Mouse (Mus musculus) midbrain, embryonic 10.5 days (tissue): ENCODE measurements around the gene Pcca. TPM values are rescaled to one million over a fixed set of nuclear protein-coding genes. Genes with fewer than 3 reads are reported as not detected.

Experiments
- DNase-seq: peaks from one replicate; pipeline ENCODE4 v3.0.0-alpha.2; 2017; ENCODE audit warnings: low spot score
- H3K27ac ChIP-seq: fragments of 300-500 bp; sonication (generic); replicated peaks from 2 replicates; pipeline ENCODE4 v1.5.1; 2016; ENCODE audit warnings: mild to moderate bottlenecking
- H3K27me3 ChIP-seq: fragments of 300-500 bp; sonication (generic); 2 replicates; pipeline ENCODE4 v1.6.1; 2016; ENCODE audit warnings: low read depth, mild to moderate bottlenecking; ENCODE audit not compliant: poor library complexity, severe bottlenecking
- H3K36me3 ChIP-seq: fragments of 300-500 bp; sonication (generic); 2 replicates; pipeline ENCODE4 v1.6.1; 2016; ENCODE audit warnings: mild to moderate bottlenecking, moderate library complexity
- H3K4me1 ChIP-seq: fragments of 300-500 bp; sonication (generic); 2 replicates; pipeline ENCODE4 v1.6.1; 2016
- H3K4me3 ChIP-seq: fragments of 300-500 bp; sonication (generic); 2 replicates; pipeline ENCODE4 v1.5.1; 2016; ENCODE audit warnings: mild to moderate bottlenecking, moderate library complexity
- H3K9me3 ChIP-seq: fragments of 300-500 bp; sonication (generic); replicated peaks from 2 replicates; pipeline ENCODE4 v1.6.1; 2016; ENCODE audit warnings: mild to moderate bottlenecking
- WGBS: fragments of 180-500 bp; shearing (Covaris S2); methylation state at CpG from one replicate; pipeline ENCODE4 v1.1.7; 2016; 5-methylcytosine and 5-hydroxymethylcytosine counted together
- polyA plus RNA-seq: library from polyadenylated mRNA; unstranded; fragments of >200 nt; fragmentation: Nextera tagmentation; extraction: Ambion mirVana; gene quantifications from 2 replicates; pipeline ENCODE4 v1.2.1, GENCODE M21; 2016

Gene Pcca
- polyA plus RNA-seq, 1 experiment from 2014 or later, result 30.5 TPM

- Histone ChIP-seq H3K9me3 (no peaks in the 10 kb centered on the region), H3K4me3 (no peak overlapping the region), H3K36me3 (0 out of 2 replicates have a peak, but pooled peaks cover 4% of the 10 kb centered on the region), H3K27ac (no peak overlapping the region), H3K4me1 (0 out of 2 replicates have a peak, but pooled peaks cover 4% of the 10 kb centered on the region), H3K27me3 (no peaks in the 10 kb centered on the region)
- 93% methylated on average over 1 of the region's 1 CpGs for WGBS
- DNase-seq, result no peak
Measured at GRCm38 (mm10) chr14:122896106-122896505, 362.0 kb downstream of the Pcca start.

GRCm38 (mm10) chr14:122898550-122898949 lies 364.4 kb downstream of the Pcca start:
- DNase-seq, result no peak
- Histone ChIP-seq H3K27me3 (no peaks in the 10 kb centered on the region), H3K27ac (no peak overlapping the region), H3K4me3 (no peak overlapping the region), H3K4me1 (0 out of 2 replicates have a peak, but pooled peaks cover 4% of the 10 kb centered on the region), H3K36me3 (no peaks in the 10 kb centered on the region), H3K9me3 (no peaks in the 10 kb centered on the region)

- no peak for DNase-seq
- H3K9me3 ChIP-seq, result no peaks in the 10 kb centered on the region
- no peaks in the 10 kb centered on the region for H3K27me3 ChIP-seq
- 0 out of 2 replicates have a peak, but pooled peaks cover 4% of the 10 kb centered on the region for H3K4me1 ChIP-seq
- no peak overlapping the region for H3K27ac ChIP-seq
- H3K4me3 ChIP-seq, result no peak overlapping the region
- H3K36me3 ChIP-seq, result no peaks in the 10 kb centered on the region
Measured at GRCm38 (mm10) chr14:122900679-122901078, 366.6 kb downstream of the Pcca start.

GRCm38 (mm10) chr14:122901177-122901576 lies 367.1 kb downstream of the Pcca start:
- no peak overlapping the region for H3K4me3 ChIP-seq
- no peaks in the 10 kb centered on the region for H3K27me3 ChIP-seq
- no peaks in the 10 kb centered on the region for H3K36me3 ChIP-seq
- H3K9me3 ChIP-seq, result no peaks in the 10 kb centered on the region
- H3K4me1 ChIP-seq, result 0 out of 2 replicates have a peak, but pooled peaks cover 4% of the 10 kb centered on the region
- no peak overlapping the region for H3K27ac ChIP-seq
- WGBS, result 90% methylated on average over 3 of the region's 3 CpGs
- DNase-seq, result no peak

- H3K4me1 ChIP-seq, result 0 out of 2 replicates have a peak, but pooled peaks cover 4% of the 10 kb centered on the region
- H3K4me3 ChIP-seq, result no peak overlapping the region
- H3K9me3 ChIP-seq, result no peaks in the 10 kb centered on the region
- H3K27ac ChIP-seq, result no peak overlapping the region
- H3K36me3 ChIP-seq, result no peaks in the 10 kb centered on the region
- DNase-seq, result no peak
- H3K27me3 ChIP-seq, result no peaks in the 10 kb centered on the region
- WGBS, result 94% methylated on average over 2 of the region's 2 CpGs
Measured at GRCm38 (mm10) chr14:122901715-122902114, 367.6 kb downstream of the Pcca start.

- Histone ChIP-seq H3K4me3 (no peak overlapping the region), H3K27me3 (no peaks in the 10 kb centered on the region), H3K36me3 (no peaks in the 10 kb centered on the region), H3K4me1 (0 out of 2 replicates have a peak, but pooled peaks cover 4% of the 10 kb centered on the region), H3K9me3 (0 out of 2 replicates have a peak, but pooled peaks cover 1% of the 10 kb centered on the region), H3K27ac (no peak overlapping the region)
- WGBS, result 84% methylated on average over 2 of the region's 2 CpGs
- DNase-seq, result no peak
Measured at GRCm38 (mm10) chr14:122902136-122902535, 368.0 kb downstream of the Pcca start.

- Histone ChIP-seq H3K4me3 (no peak overlapping the region), H3K27ac (no peak overlapping the region), H3K36me3 (no peaks in the 10 kb centered on the region), H3K4me1 (0 out of 2 replicates have a peak, but pooled peaks cover 4% of the 10 kb centered on the region), H3K27me3 (no peaks in the 10 kb centered on the region), H3K9me3 (0 out of 2 replicates have a peak, but pooled peaks cover 4% of the 10 kb centered on the region)
- WGBS, result 89% methylated on average over 4 of the region's 4 CpGs
- DNase-seq, result no peak
Measured at GRCm38 (mm10) chr14:122902884-122903283, 368.8 kb downstream of the Pcca start.

GRCm38 (mm10) chr14:122903923-122904351 lies 369.8 kb downstream of the Pcca start:
- no peak overlapping the region for H3K4me3 ChIP-seq
- no peak overlapping the region for H3K27ac ChIP-seq
- WGBS, result 66% methylated on average over 2 of the region's 2 CpGs
- H3K9me3 ChIP-seq, result peaks cover 4% of the 10 kb centered on the region; the same call in 1 of the 2 replicates
- H3K27me3 ChIP-seq, result no peaks in the 10 kb centered on the region
- H3K4me1 ChIP-seq, result 0 out of 2 replicates have a peak, but pooled peaks cover 4% of the 10 kb centered on the region
- 0 out of 2 replicates have a peak, but pooled peaks cover 3% of the 10 kb centered on the region for H3K36me3 ChIP-seq
- DNase-seq, result no peak

- DNase-seq, result no peak
- WGBS, result 97% methylated on average over 1 of the region's 1 CpGs
- Histone ChIP-seq H3K9me3 (peaks cover 4% of the 10 kb centered on the region; the same call in 1 of the 2 replicates), H3K4me3 (no peak overlapping the region), H3K27me3 (no peaks in the 10 kb centered on the region), H3K4me1 (0 out of 2 replicates have a peak, but pooled peaks cover 4% of the 10 kb centered on the region), H3K36me3 (0 out of 2 replicates have a peak, but pooled peaks cover 3% of the 10 kb centered on the region), H3K27ac (no peak overlapping the region)
Measured at GRCm38 (mm10) chr14:122905007-122905406, 370.9 kb downstream of the Pcca start.

GRCm38 (mm10) chr14:122908075-122908474 lies 374.0 kb downstream of the Pcca start:
- DNase-seq, result no peak
- Histone ChIP-seq H3K27me3 (peaks cover 22% of the 10 kb centered on the region), H3K4me1 (peaks cover 4% of the 10 kb centered on the region), H3K9me3 (peaks cover 4% of the 10 kb centered on the region; the same call in 1 of the 2 replicates), H3K4me3 (no peak overlapping the region), H3K27ac (no peak overlapping the region), H3K36me3 (0 out of 2 replicates have a peak, but pooled peaks cover 3% of the 10 kb centered on the region)
- 90% methylated on average over 4 of the region's 4 CpGs for WGBS

GRCm38 (mm10) chr14:122909368-122910091 lies 375.4 kb downstream of the Pcca start:
- no peak for DNase-seq
- 92% methylated on average over 5 of the region's 5 CpGs for WGBS
- Histone ChIP-seq H3K4me3 (no peak overlapping the region), H3K27me3 (peaks cover 37% of the 10 kb centered on the region), H3K9me3 (peaks cover 4% of the 10 kb centered on the region; the same call in 1 of the 2 replicates), H3K36me3 (0 out of 2 replicates have a peak, but pooled peaks cover 3% of the 10 kb centered on the region), H3K27ac (no peak overlapping the region), H3K4me1 (peaks cover 8% of the 10 kb centered on the region)

- Histone ChIP-seq H3K27ac (no peak overlapping the region), H3K9me3 (peaks cover 4% of the 10 kb centered on the region; the same call in 1 of the 2 replicates), H3K27me3 (peaks cover 38% of the 10 kb centered on the region), H3K4me3 (no peak overlapping the region), H3K4me1 (peaks cover 8% of the 10 kb centered on the region), H3K36me3 (0 out of 2 replicates have a peak, but pooled peaks cover 3% of the 10 kb centered on the region)
- no peak for DNase-seq
Measured at GRCm38 (mm10) chr14:122911265-122911664, 377.1 kb downstream of the Pcca start.

- no peak for DNase-seq
- H3K27ac ChIP-seq, result no peak overlapping the region
- 0 out of 2 replicates have a peak, but pooled peaks cover 3% of the 10 kb centered on the region for H3K36me3 ChIP-seq
- peaks cover 38% of the 10 kb centered on the region for H3K27me3 ChIP-seq
- 54% methylated on average over 1 of the region's 1 CpGs for WGBS
- peaks cover 8% of the 10 kb centered on the region for H3K4me1 ChIP-seq
- H3K4me3 ChIP-seq, result peak overlapping the region; percentile 80
- H3K9me3 ChIP-seq, result peaks cover 3% of the 10 kb centered on the region; the same call in 1 of the 2 replicates
Measured at GRCm38 (mm10) chr14:122912137-122912536, 378.0 kb downstream of the Pcca start.
